In genomic region chr7:80160945-80161306, GRCm38 (mm10) we compare ENCODE assay signal across 8 mouse cellular contexts. TPM values are rescaled to one million over a fixed set of nuclear protein-coding genes. Genes with fewer than 3 reads are reported as not detected.
DNase-seq lines count a peak whose midpoint lies in the region; ATAC-seq lines count a peak whose summit lies in the region.

No protein-coding gene starts in this region.

- H3K9ac ChIP-seq in heart, embryonic 14.5 days (ENCODE audit: low read length): no peak overlapping the region
- H3K9ac ChIP-seq in liver, embryonic 12.5 days: no peak overlapping the region

- no peak overlapping the region for H3K4me3 ChIP-seq in heart, embryonic 14.5 days (ENCODE audit: control insufficient read depth in 1 of 2, insufficient read depth in 1 of 2, low read depth in 1 of 2, low read length in 2 of 2)
- no peak overlapping the region for H3K4me3 ChIP-seq in liver, embryonic 12.5 days

- H3K4me1 ChIP-seq in heart, embryonic 14.5 days (ENCODE audit: control insufficient read depth in 2 of 2, insufficient read depth in 2 of 2, low read length in 2 of 2): peaks cover 17 to 22% of the 10 kb centered on the region in 2 experiments
- peaks cover 35% of the 10 kb centered on the region for H3K4me1 ChIP-seq in liver, embryonic 12.5 days

- ATAC-seq in heart, embryonic 14.5 days (ENCODE audit: insufficient number of reproducible peaks, insufficient read depth, low FRiP score, low read depth): 0 out of 2 replicates have a peak, but pooled peaks have one; percentile 54
- ATAC-seq in liver, embryonic 12.5 days: no peak

- no peak overlapping the region for H3K4me2 ChIP-seq in heart, embryonic 14.5 days (ENCODE audit: low read length)
- H3K4me2 ChIP-seq in liver, embryonic 12.5 days: no peak overlapping the region

- H3K27ac ChIP-seq in heart, embryonic 14.5 days (replicated peaks in 1 of 2; ENCODE audit: control insufficient read depth in 1 of 2, insufficient read depth in 1 of 2, low read depth in 2 of 2, low read length in 2 of 2): no peak overlapping the region
- H3K27ac ChIP-seq in liver, embryonic 12.5 days: no peak overlapping the region

- 64% methylated on average over 8 of the region's 8 CpGs for WGBS in heart, embryonic 14.5 days
- 74% methylated on average over 8 of the region's 8 CpGs for whole genome bisulfite sequencing in liver, embryonic 12.5 days (ENCODE audit: insufficient replicate concordance)

- no peaks in the 10 kb centered on the region for H3K9me3 ChIP-seq in heart, embryonic 14.5 days (ENCODE audit: control insufficient read depth, low read length)
- H3K9me3 ChIP-seq in liver, embryonic 12.5 days (replicated peaks): no peaks in the 10 kb centered on the region

- H3K27me3 ChIP-seq in heart, embryonic 14.5 days (ENCODE audit: control insufficient read depth, insufficient read depth, low read length): no peaks in the 10 kb centered on the region
- H3K27me3 ChIP-seq in liver, embryonic 12.5 days (replicated peaks): peaks cover 6% of the 10 kb centered on the region

- peak; percentile 29 for DNase-seq in layer of hippocampus, adult 11-12 months (ENCODE audit: low spot score)
- DNase-seq in layer of hippocampus, postnatal 14 days (ENCODE audit: low spot score in 2 of 2): no peak
- peak; percentile 61 for DNase-seq in ZHBTc4 (ENCODE audit: low read depth, low spot score)
- peak; percentile 65 to 81 for DNase-seq in kidney, postnatal 4 days
- peak; percentile 73 for DNase-seq in testis, postnatal 14 days (ENCODE audit: low spot score)
- no peak for DNase-seq in spleen, postnatal 14 days (ENCODE audit: low spot score in 2 of 2)

- H3K36me3 ChIP-seq in heart, embryonic 14.5 days (ENCODE audit: control insufficient read depth, insufficient read depth, low read length): no peaks in the 10 kb centered on the region
- H3K36me3 ChIP-seq in liver, embryonic 12.5 days: no peaks in the 10 kb centered on the region

RNA-seq across cellular contexts. Expression of gene Sema4b, which starts 25.7 kb away (rescaled TPM):
- total RNA-seq in layer of hippocampus, postnatal 14 days (2021): 10 to 100 TPM; 25.2 to 25.7 TPM
- 11.8 and 12.4 TPM in 2 replicates for polyA plus RNA-seq in heart, embryonic 14.5 days (2014; fragmentation: Nextera tagmentation; extraction: Ambion mirVana)
- 16.9 and 17.9 TPM in 2 replicates for polyA plus RNA-seq in liver, embryonic 12.5 days (2016; fragmentation: Nextera tagmentation; extraction: Ambion mirVana)

RNA-seq across cellular contexts. Expression of gene Idh2, which starts 45.7 kb away (rescaled TPM):
- total RNA-seq in layer of hippocampus, postnatal 14 days (2021): 10 to 100 TPM; 70.9 to 75.8 TPM
- polyA plus RNA-seq in heart, embryonic 14.5 days (2014; fragmentation: Nextera tagmentation; extraction: Ambion mirVana): 2,473 and 2,606 TPM in 2 replicates
- 158 and 160 TPM in 2 replicates for polyA plus RNA-seq in liver, embryonic 12.5 days (2016; fragmentation: Nextera tagmentation; extraction: Ambion mirVana)

Comparison
In these comparisons a context has a peak if more than half of its experiments do, and no peak if none do; other contexts are left out.
1. DNase-seq: peak in layer of hippocampus, adult 11-12 months (single experiment), ZHBTc4 (single experiment), kidney, postnatal 4 days (2 of 2) and testis, postnatal 14 days (single experiment); none in layer of hippocampus, postnatal 14 days (0 of 2) and spleen, postnatal 14 days (0 of 2).
2. RNA of gene Idh2, which starts 45.7 kb away (polyA plus RNA-seq): 2,473 to 2,606 TPM in heart, embryonic 14.5 days; 158 to 160 TPM in liver, embryonic 12.5 days; every median in the first group is over 10 times any median in the second.